Mouse (Mus musculus): ENCODE results near the gene Greb1. TPM values are rescaled to one million over a fixed set of nuclear protein-coding genes. Genes with fewer than 3 reads are reported as not detected.

Greb1 gene
- polyA plus RNA-seq, 1 experiment: 0.59 TPM

DNA sequence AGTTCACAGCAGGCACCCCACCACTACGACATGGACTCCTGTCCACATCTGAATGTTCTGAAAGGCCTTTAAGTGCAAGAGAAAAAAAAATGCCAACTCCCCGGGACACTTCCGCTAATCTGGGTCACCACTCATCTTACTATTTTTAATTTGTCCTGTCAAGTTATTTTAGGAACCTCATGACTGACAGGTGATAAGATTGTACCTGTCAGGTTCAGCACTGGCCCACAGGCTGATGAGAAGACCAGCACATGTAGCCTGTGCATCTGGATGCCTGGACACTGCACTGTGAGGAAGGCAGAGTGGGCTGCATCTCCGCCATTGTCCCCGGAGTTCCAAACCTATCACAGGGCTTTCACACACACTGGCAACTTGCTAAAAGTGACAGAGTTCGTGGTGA, 150.9 kb downstream of the Greb1 start:
- Histone ChIP-seq H3K4me1 (ENCODE audit: control insufficient read depth, insufficient read depth, low read length) (no peaks in the 10 kb centered on the region), H3K27me3 (replicated peaks; ENCODE audit: control insufficient read depth, insufficient read depth, low read length) (no peaks in the 10 kb centered on the region), H3K4me3 (ENCODE audit: insufficient read depth, low read depth, low read length) (no peak overlapping the region), H3K27ac (ENCODE audit: insufficient read depth, low read depth, low read length) (no peak overlapping the region), H3K36me3 (ENCODE audit: control insufficient read depth, insufficient read depth, low read length) (no peaks in the 10 kb centered on the region)
- no peak for DNase-seq
- TF ChIP-seq CTCF (conservative IDR thresholded peaks at IDR 0.05; ENCODE audit: insufficient read depth, insufficient read length, low read depth, low read length) (no peak), POLR2A (IDR thresholded peaks at IDR 0.05; ENCODE audit: low read depth, low read length) (no peak)
- WGBS: 83% methylated on average over 6 of the region's 6 CpGs

GRCm38 (mm10) chr12:16648273-16648672, 152.4 kb downstream of the Greb1 start:
- Histone ChIP-seq H3K4me1 (ENCODE audit: control insufficient read depth, insufficient read depth, low read length) (no peaks in the 10 kb centered on the region), H3K4me3 (ENCODE audit: insufficient read depth, low read depth, low read length) (no peak overlapping the region), H3K36me3 (ENCODE audit: control insufficient read depth, insufficient read depth, low read length) (no peaks in the 10 kb centered on the region), H3K27me3 (replicated peaks; ENCODE audit: control insufficient read depth, insufficient read depth, low read length) (no peaks in the 10 kb centered on the region), H3K27ac (ENCODE audit: insufficient read depth, low read depth, low read length) (no peak overlapping the region)
- TF ChIP-seq POLR2A (IDR thresholded peaks at IDR 0.05; ENCODE audit: low read depth, low read length) (no peak), CTCF (conservative IDR thresholded peaks at IDR 0.05; ENCODE audit: insufficient read depth, insufficient read length, low read depth, low read length) (no peak)
- DNase-seq: no peak
- WGBS: 78% methylated on average over 6 of the region's 6 CpGs

DNA sequence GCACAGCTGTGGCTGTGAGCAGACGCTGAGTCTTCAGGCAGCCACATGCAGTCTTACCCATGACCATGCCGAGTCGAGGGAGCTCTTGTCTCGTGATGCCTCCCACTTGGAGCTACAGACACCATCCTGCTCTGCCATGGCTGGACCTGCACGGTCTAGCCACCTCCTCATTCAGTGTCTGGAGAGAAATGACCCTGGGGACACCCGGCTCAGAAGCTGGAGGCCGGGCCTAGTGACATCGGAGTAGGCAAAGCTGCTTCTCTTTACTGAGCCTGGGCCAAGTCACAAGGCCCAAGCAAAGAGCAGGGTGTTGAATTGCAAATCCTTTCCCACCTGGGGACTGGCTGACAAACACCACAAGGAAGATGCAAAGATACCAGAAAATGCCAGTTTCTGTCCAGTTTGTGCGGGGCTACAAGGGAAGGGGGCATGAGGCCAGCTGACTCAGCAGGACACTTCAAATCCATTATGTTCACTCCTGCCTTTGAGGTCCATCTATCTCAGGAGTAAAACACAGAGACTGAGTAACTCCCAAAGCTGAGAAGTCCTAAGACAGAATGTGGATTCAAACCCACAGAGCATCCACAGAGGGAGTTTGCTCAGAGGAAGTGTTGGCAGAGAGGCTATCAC, 153.8 kb downstream of the Greb1 start:
- 54% methylated on average over 9 of the region's 9 CpGs for WGBS
- no peak for TF ChIP-seq POLR2A (IDR thresholded peaks at IDR 0.05; ENCODE audit: low read depth, low read length)
- no peak for TF ChIP-seq CTCF (conservative IDR thresholded peaks at IDR 0.05; ENCODE audit: insufficient read depth, insufficient read length, low read depth, low read length)
- no peak for DNase-seq
- Histone ChIP-seq H3K27ac (ENCODE audit: insufficient read depth, low read depth, low read length) (no peak overlapping the region), H3K4me1 (ENCODE audit: control insufficient read depth, insufficient read depth, low read length) (no peaks in the 10 kb centered on the region), H3K27me3 (replicated peaks; ENCODE audit: control insufficient read depth, insufficient read depth, low read length) (no peaks in the 10 kb centered on the region), H3K4me3 (ENCODE audit: insufficient read depth, low read depth, low read length) (no peak overlapping the region), H3K36me3 (ENCODE audit: control insufficient read depth, insufficient read depth, low read length) (no peaks in the 10 kb centered on the region)

DNA sequence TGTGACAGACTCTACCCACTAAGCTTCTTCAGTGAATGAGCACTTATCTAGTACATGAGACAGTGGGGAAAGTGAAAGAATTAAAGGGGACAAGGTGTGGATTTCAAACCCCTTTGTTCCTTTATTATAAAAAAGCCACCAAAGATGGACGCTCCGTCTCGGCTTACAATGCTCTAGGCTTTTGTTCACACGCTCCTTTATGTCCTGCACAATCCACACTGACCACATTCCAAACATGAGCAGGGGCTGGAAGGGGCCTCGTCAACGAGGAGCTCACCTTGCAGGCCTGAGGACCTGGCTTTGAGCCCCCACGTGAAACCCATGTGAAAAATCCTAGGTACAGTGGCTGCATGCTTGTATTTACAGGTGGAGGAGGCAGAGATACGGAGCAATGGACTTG, 156.0 kb downstream of the Greb1 start:
- Histone ChIP-seq H3K4me3 (ENCODE audit: insufficient read depth, low read depth, low read length) (no peak overlapping the region), H3K4me1 (ENCODE audit: control insufficient read depth, insufficient read depth, low read length) (no peaks in the 10 kb centered on the region), H3K36me3 (ENCODE audit: control insufficient read depth, insufficient read depth, low read length) (no peaks in the 10 kb centered on the region), H3K27me3 (replicated peaks; ENCODE audit: control insufficient read depth, insufficient read depth, low read length) (no peaks in the 10 kb centered on the region), H3K27ac (ENCODE audit: insufficient read depth, low read depth, low read length) (no peak overlapping the region)
- WGBS: 64% methylated on average over 8 of the region's 8 CpGs
- TF ChIP-seq POLR2A (IDR thresholded peaks at IDR 0.05; ENCODE audit: low read depth, low read length) (no peak), CTCF (conservative IDR thresholded peaks at IDR 0.05; ENCODE audit: insufficient read depth, insufficient read length, low read depth, low read length) (no peak)
- no peak for DNase-seq

GRCm38 (mm10) chr12:16643508-16644345, 157.0 kb downstream of the Greb1 start:
- no peak for TF ChIP-seq CTCF (conservative IDR thresholded peaks at IDR 0.05; ENCODE audit: insufficient read depth, insufficient read length, low read depth, low read length)

GRCm38 (mm10) chr12:16642000-16642399, 158.7 kb downstream of the Greb1 start:
- no peak for DNase-seq
- 63% methylated on average over 5 of the region's 5 CpGs for WGBS
- Histone ChIP-seq H3K4me1 (ENCODE audit: control insufficient read depth, insufficient read depth, low read length) (no peaks in the 10 kb centered on the region), H3K27me3 (replicated peaks; ENCODE audit: control insufficient read depth, insufficient read depth, low read length) (no peaks in the 10 kb centered on the region), H3K36me3 (ENCODE audit: control insufficient read depth, insufficient read depth, low read length) (no peaks in the 10 kb centered on the region), H3K4me3 (ENCODE audit: insufficient read depth, low read depth, low read length) (no peak overlapping the region), H3K27ac (ENCODE audit: insufficient read depth, low read depth, low read length) (no peak overlapping the region)
- TF ChIP-seq POLR2A (IDR thresholded peaks at IDR 0.05; ENCODE audit: low read depth, low read length) (no peak), CTCF (conservative IDR thresholded peaks at IDR 0.05; ENCODE audit: insufficient read depth, insufficient read length, low read depth, low read length) (peak; percentile 44)

More at GRCm38 (mm10) chr12:16643508-16644345, 157.0 kb downstream of the Greb1 start:
- no peak overlapping the region for H3K4me3 ChIP-seq (ENCODE audit: insufficient read depth, low read depth, low read length)
- 47% methylated on average over 12 of the region's 12 CpGs for WGBS
- no peaks in the 10 kb centered on the region for H3K27me3 ChIP-seq (replicated peaks; ENCODE audit: control insufficient read depth, insufficient read depth, low read length)
- H3K36me3 ChIP-seq (ENCODE audit: control insufficient read depth, insufficient read depth, low read length): no peaks in the 10 kb centered on the region
- no peak overlapping the region for H3K27ac ChIP-seq (ENCODE audit: insufficient read depth, low read depth, low read length)
- no peaks in the 10 kb centered on the region for H3K4me1 ChIP-seq (ENCODE audit: control insufficient read depth, insufficient read depth, low read length)
- DNase-seq: peak; percentile 83

DNA sequence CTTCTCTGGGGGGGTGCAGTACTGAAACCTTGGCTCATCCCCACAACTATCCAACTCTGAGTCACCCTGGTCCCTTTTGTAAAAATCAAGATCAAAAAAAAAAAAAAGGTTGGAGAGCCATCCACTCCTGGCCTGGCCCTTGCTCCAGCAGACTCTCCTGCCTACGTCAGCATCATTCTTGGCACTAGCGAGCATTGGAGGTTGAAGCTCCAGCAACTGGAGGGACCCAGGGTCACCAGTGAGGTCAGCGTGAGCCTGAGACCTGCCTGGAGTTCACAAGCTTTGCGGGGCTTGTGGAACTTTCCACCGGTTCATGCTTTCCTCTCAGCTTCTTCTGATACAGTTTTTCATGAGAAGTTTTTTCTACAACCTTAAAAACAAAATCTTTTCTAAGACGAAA, 160.6 kb downstream of the Greb1 start:
- 78% methylated on average over 6 of the region's 6 CpGs for WGBS
- Histone ChIP-seq H3K27me3 (replicated peaks; ENCODE audit: control insufficient read depth, insufficient read depth, low read length) (no peaks in the 10 kb centered on the region), H3K27ac (ENCODE audit: insufficient read depth, low read depth, low read length) (no peak overlapping the region), H3K36me3 (ENCODE audit: control insufficient read depth, insufficient read depth, low read length) (no peaks in the 10 kb centered on the region), H3K4me1 (ENCODE audit: control insufficient read depth, insufficient read depth, low read length) (no peaks in the 10 kb centered on the region), H3K4me3 (ENCODE audit: insufficient read depth, low read depth, low read length) (no peak overlapping the region)
- peak; percentile 80 for DNase-seq
- TF ChIP-seq POLR2A (IDR thresholded peaks at IDR 0.05; ENCODE audit: low read depth, low read length) (no peak), CTCF (conservative IDR thresholded peaks at IDR 0.05; ENCODE audit: insufficient read depth, insufficient read length, low read depth, low read length) (no peak)

Measured in kidney, adult 2 months (tissue).